Mouse (Mus musculus) kidney, embryonic 15.5 days (tissue): ENCODE data around the gene Igfbp1. TPM values are rescaled to one million over a fixed set of nuclear protein-coding genes. Genes with fewer than 3 reads are reported as not detected.

Experiments
- ATAC-seq: fragments of 200-750 bp; cut with Nextera tagmentation; replicated peaks from 2 replicates; pipeline ENCODE4 v1.8.0; 2017; ENCODE audit warnings: moderate TSS enrichment; ENCODE audit not compliant: low FRiP score
- H3K27ac ChIP-seq: fragments of 300-500 bp; sonication (generic); 2 replicates; pipeline ENCODE4 v1.5.1; 2015; ENCODE audit warnings: mild to moderate bottlenecking, inconsistent platforms
- H3K27me3 ChIP-seq: fragments of 300-500 bp; sonication (generic); 2 replicates; pipeline ENCODE4 v1.6.1; 2015; ENCODE audit warnings: inconsistent platforms
- H3K36me3 ChIP-seq: fragments of 300-500 bp; sonication (generic); 2 replicates; pipeline ENCODE4 v1.6.1; 2015; ENCODE audit warnings: inconsistent platforms
- H3K4me1 ChIP-seq: fragments of 300-500 bp; sonication (generic); 2 replicates; pipeline ENCODE4 v1.6.1; 2015; ENCODE audit warnings: inconsistent platforms
- H3K4me2 ChIP-seq: fragments of 300-500 bp; sonication (generic); 2 replicates; pipeline ENCODE4 v1.6.1; 2015; ENCODE audit warnings: moderate library complexity, mild to moderate bottlenecking, inconsistent platforms
- H3K4me3 ChIP-seq: fragments of 300-500 bp; sonication (generic); replicated peaks from 2 replicates; pipeline ENCODE4 v1.5.1; 2015; ENCODE audit warnings: mild to moderate bottlenecking, inconsistent platforms
- H3K9ac ChIP-seq: fragments of 300-500 bp; sonication (generic); 2 replicates; pipeline ENCODE4 v1.6.1; 2015; ENCODE audit warnings: mild to moderate bottlenecking, inconsistent platforms
- H3K9me3 ChIP-seq: fragments of 300-500 bp; sonication (generic); replicated peaks from 2 replicates; pipeline ENCODE4 v1.6.1; 2016; ENCODE audit warnings: inconsistent platforms
- WGBS: fragments of 180-500 bp; shearing (Covaris S2); methylation state at CpG from one replicate; pipeline ENCODE4 v1.1.7; 2015; ENCODE audit warnings: mixed read lengths; 5-methylcytosine and 5-hydroxymethylcytosine counted together
- polyA plus RNA-seq: library from polyadenylated mRNA; unstranded; fragments of >200 nt; fragmentation: Nextera tagmentation; extraction: Ambion mirVana; gene quantifications from 2 replicates; pipeline ENCODE4 v1.2.1, GENCODE M21; 2015

The Igfbp1 gene
- polyA plus RNA-seq, 1 experiment from 2014 or later = 8.3 TPM

GRCm38 (mm10) chr11:7198006-7198405, 424 bp downstream of the Igfbp1 start:
- H3K27ac ChIP-seq = peak overlapping the region; percentile 84
- H3K27me3 ChIP-seq = no peaks in the 10 kb centered on the region
- peaks cover 31% of the 10 kb centered on the region for H3K4me1 ChIP-seq
- H3K9me3 ChIP-seq = no peaks in the 10 kb centered on the region
- H3K4me2 ChIP-seq = peak overlapping the region; percentile 29
- H3K4me3 ChIP-seq = 0 out of 2 replicates have a peak overlapping the region, but pooled peaks have one; percentile 10
- no peaks in the 10 kb centered on the region for H3K36me3 ChIP-seq
- WGBS = 85% methylated on average over 19 of the region's 19 CpGs
- peak; percentile 34 for ATAC-seq
- H3K9ac ChIP-seq = no peak overlapping the region

- Histone ChIP-seq H3K27ac (peak overlapping the region; percentile 84), H3K4me2 (0 out of 2 replicates have a peak overlapping the region, but pooled peaks have one; percentile 29), H3K4me1 (peaks cover 31% of the 10 kb centered on the region), H3K9ac (no peak overlapping the region), H3K36me3 (no peaks in the 10 kb centered on the region), H3K4me3 (no peak overlapping the region), H3K27me3 (no peaks in the 10 kb centered on the region), H3K9me3 (no peaks in the 10 kb centered on the region)
- ATAC-seq = no peak
- 69% methylated on average over 10 of the region's 10 CpGs for WGBS
These were observed 1.1 kb downstream of the Igfbp1 start for GRCm38 (mm10) chr11:7198481-7199256.

GRCm38 (mm10) chr11:7199736-7200392, 2.3 kb downstream of the Igfbp1 start:
- no peak overlapping the region for H3K4me2 ChIP-seq
- no peak overlapping the region for H3K27ac ChIP-seq
- no peak overlapping the region for H3K4me3 ChIP-seq
- peaks cover 31% of the 10 kb centered on the region for H3K4me1 ChIP-seq
- no peak for ATAC-seq
- H3K9me3 ChIP-seq = no peaks in the 10 kb centered on the region
- no peak overlapping the region for H3K9ac ChIP-seq
- H3K36me3 ChIP-seq = no peaks in the 10 kb centered on the region
- H3K27me3 ChIP-seq = no peaks in the 10 kb centered on the region
- WGBS = 52% methylated on average over 14 of the region's 14 CpGs

GRCm38 (mm10) chr11:7200393-7200783, 2.8 kb downstream of the Igfbp1 start:
- WGBS = 79% methylated on average over 9 of the region's 9 CpGs
- Histone ChIP-seq H3K9ac (no peak overlapping the region), H3K27ac (no peak overlapping the region), H3K4me1 (peaks cover 31% of the 10 kb centered on the region), H3K4me2 (no peak overlapping the region), H3K9me3 (no peaks in the 10 kb centered on the region), H3K27me3 (no peaks in the 10 kb centered on the region), H3K4me3 (no peak overlapping the region), H3K36me3 (no peaks in the 10 kb centered on the region)
- no peak for ATAC-seq

GRCm38 (mm10) chr11:7202206-7202605, 4.6 kb downstream of the Igfbp1 start:
- H3K4me1 ChIP-seq = peaks cover 18% of the 10 kb centered on the region
- 79% methylated on average over 7 of the region's 7 CpGs for WGBS
- H3K4me2 ChIP-seq = no peak overlapping the region
- ATAC-seq = no peak
- H3K27ac ChIP-seq = no peak overlapping the region
- no peak overlapping the region for H3K9ac ChIP-seq
- H3K36me3 ChIP-seq = no peaks in the 10 kb centered on the region
- H3K9me3 ChIP-seq = no peaks in the 10 kb centered on the region
- no peaks in the 10 kb centered on the region for H3K27me3 ChIP-seq
- no peak overlapping the region for H3K4me3 ChIP-seq

- Histone ChIP-seq H3K4me3 (no peak overlapping the region), H3K27ac (no peak overlapping the region), H3K36me3 (peaks cover 10% of the 10 kb centered on the region; the same call in 1 of the 2 replicates), H3K4me2 (no peak overlapping the region), H3K9ac (no peak overlapping the region), H3K9me3 (no peaks in the 10 kb centered on the region), H3K27me3 (no peaks in the 10 kb centered on the region), H3K4me1 (peaks cover 2% of the 10 kb centered on the region; the same call in 1 of the 2 replicates)
- no peak for ATAC-seq
- WGBS = 86% methylated on average over 9 of the region's 9 CpGs
These were observed 6.3 kb downstream of the Igfbp1 start for GRCm38 (mm10) chr11:7203846-7204245.

GRCm38 (mm10) chr11:7210343-7210742, 12.8 kb downstream of the Igfbp1 start:
- Histone ChIP-seq H3K4me2 (peak overlapping the region; percentile 27), H3K9ac (no peak overlapping the region), H3K36me3 (peaks cover 14% of the 10 kb centered on the region; the same call in 1 of the 2 replicates), H3K9me3 (no peaks in the 10 kb centered on the region), H3K4me1 (peaks cover 34% of the 10 kb centered on the region), H3K4me3 (no peak overlapping the region), H3K27me3 (peaks cover 44% of the 10 kb centered on the region), H3K27ac (no peak overlapping the region)
- WGBS = 15% methylated on average over 6 of the region's 6 CpGs
- no peak for ATAC-seq

- Histone ChIP-seq H3K4me3 (peak overlapping the region; percentile 17; the same call in 1 of the 2 replicates), H3K36me3 (peaks cover 14% of the 10 kb centered on the region; the same call in 1 of the 2 replicates), H3K9ac (no peak overlapping the region), H3K27me3 (peaks cover 44% of the 10 kb centered on the region), H3K27ac (no peak overlapping the region), H3K4me2 (peak overlapping the region; percentile 27), H3K9me3 (no peaks in the 10 kb centered on the region), H3K4me1 (peaks cover 37% of the 10 kb centered on the region)
- no peak for ATAC-seq
- WGBS = 20% methylated on average over 9 of the region's 9 CpGs
These were observed 13.6 kb downstream of the Igfbp1 start for GRCm38 (mm10) chr11:7211211-7211610.

GRCm38 (mm10) chr11:7212126-7212798, 14.7 kb downstream of the Igfbp1 start:
- Histone ChIP-seq H3K9ac (no peak overlapping the region), H3K4me2 (peak overlapping the region; percentile 97), H3K27me3 (peaks cover 44% of the 10 kb centered on the region), H3K36me3 (peaks cover 14% of the 10 kb centered on the region; the same call in 1 of the 2 replicates), H3K4me3 (peak overlapping the region; percentile 73), H3K27ac (no peak overlapping the region), H3K4me1 (peaks cover 43% of the 10 kb centered on the region), H3K9me3 (no peaks in the 10 kb centered on the region)
- 11% methylated on average over 17 of the region's 17 CpGs for WGBS
- no peak for ATAC-seq

GRCm38 (mm10) chr11:7213161-7213500, 15.5 kb downstream of the Igfbp1 start:
- Histone ChIP-seq H3K4me3 (peak overlapping the region; percentile 73), H3K4me1 (peaks cover 43% of the 10 kb centered on the region), H3K27ac (0 out of 2 replicates have a peak overlapping the region, but pooled peaks have one; percentile 75), H3K9ac (peak overlapping the region; percentile 60), H3K36me3 (peaks cover 11% of the 10 kb centered on the region; the same call in 1 of the 2 replicates), H3K27me3 (peaks cover 44% of the 10 kb centered on the region), H3K9me3 (no peaks in the 10 kb centered on the region), H3K4me2 (peak overlapping the region; percentile 97)
- 1% methylated on average over 19 of the region's 19 CpGs for WGBS
- no peak for ATAC-seq

GRCm38 (mm10) chr11:7213501-7214341, 16.1 kb downstream of the Igfbp1 start, which contains the start of gene Igfbp3:
Igfbp3 (minus strand) TSS chr11:7213923.
- ATAC-seq = peak; percentile 81
- no peaks in the 10 kb centered on the region for H3K9me3 ChIP-seq
- peak within 1 kb of the TSS; percentile 73 for H3K4me3 ChIP-seq
- peaks cover 43% of the 10 kb centered on the region for H3K4me1 ChIP-seq
- peak within 1 kb of the TSS; percentile 97 for H3K4me2 ChIP-seq
- peak within 1 kb of the TSS; percentile 60 for H3K9ac ChIP-seq
- H3K27me3 ChIP-seq = peaks cover 44% of the 10 kb centered on the region
- under 1% methylated on average over 104 of the region's 104 CpGs for WGBS
- peaks cover 5% of the 10 kb centered on the region; the same call in 1 of the 2 replicates for H3K36me3 ChIP-seq
- peak within 1 kb of the TSS; percentile 75 for H3K27ac ChIP-seq
